8 mouse cellular contexts compared by ENCODE assay signal in the genomic region with DNA sequence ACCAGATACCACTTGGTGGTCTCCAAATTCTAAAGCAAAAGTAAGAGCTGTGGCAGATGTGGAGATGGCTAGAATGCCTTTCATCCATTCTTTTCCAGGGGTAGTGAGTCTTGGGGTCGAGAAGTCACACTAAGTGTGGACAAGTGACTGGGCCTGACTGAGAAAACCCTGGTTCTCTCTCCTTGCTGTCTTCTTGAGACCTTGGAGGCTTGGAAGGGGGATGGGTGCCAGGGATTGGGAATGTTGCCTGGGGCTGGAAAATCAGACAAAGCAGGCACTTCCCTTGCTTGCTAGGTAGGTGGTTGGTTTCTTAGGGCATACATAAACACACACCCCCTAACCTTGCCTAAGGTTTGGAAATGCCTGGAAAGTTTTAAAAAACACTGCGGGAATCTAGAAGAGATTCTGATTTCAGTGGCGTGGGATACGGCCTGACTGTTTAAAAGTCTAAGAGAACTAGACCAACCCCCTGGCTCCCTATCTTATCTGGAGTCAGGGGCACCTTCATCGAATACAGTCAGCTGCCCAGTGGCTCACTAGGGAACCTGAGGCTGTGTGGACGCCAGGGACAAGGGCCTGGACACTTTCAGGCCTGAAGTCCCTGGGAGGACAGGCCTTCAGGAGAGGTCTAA. TPM values are rescaled to one million over a fixed set of nuclear protein-coding genes. Genes with fewer than 3 reads are reported as not detected.
DNase-seq lines count a peak whose midpoint lies in the region; ATAC-seq and TF ChIP-seq lines count a peak whose summit lies in the region.

No protein-coding gene starts in this region.

- peak overlapping the region; percentile 46 for H3K4me3 ChIP-seq in lung, embryonic 14.5 days (ENCODE audit: low read depth, low read length)
- peak overlapping the region; percentile 32 for H3K4me3 ChIP-seq in forebrain, embryonic 11.5 days (ENCODE audit: low read depth, low read length)
- H3K4me3 ChIP-seq in kidney, embryonic 15.5 days (replicated peaks): peak overlapping the region; percentile 46
- H3K4me3 ChIP-seq in neural tube, embryonic 12.5 days: peak overlapping the region; percentile 36

- H3K27me3 ChIP-seq in lung, embryonic 14.5 days (ENCODE audit: insufficient read depth, low read length): no peaks in the 10 kb centered on the region
- H3K27me3 ChIP-seq in forebrain, embryonic 11.5 days (ENCODE audit: control insufficient read depth, insufficient read depth, low read length): no peaks in the 10 kb centered on the region
- no peaks in the 10 kb centered on the region for H3K27me3 ChIP-seq in kidney, embryonic 15.5 days
- H3K27me3 ChIP-seq in neural tube, embryonic 12.5 days (replicated peaks): no peaks in the 10 kb centered on the region

- H3K36me3 ChIP-seq in lung, embryonic 14.5 days (ENCODE audit: insufficient read depth): peaks cover 9% of the 10 kb centered on the region; the same call in 1 of the 2 replicates
- H3K36me3 ChIP-seq in forebrain, embryonic 11.5 days (ENCODE audit: control insufficient read depth, insufficient read depth, low read length): no peaks in the 10 kb centered on the region
- H3K36me3 ChIP-seq in kidney, embryonic 15.5 days: peaks cover 23% of the 10 kb centered on the region
- no peaks in the 10 kb centered on the region for H3K36me3 ChIP-seq in neural tube, embryonic 12.5 days

- H3K9me3 ChIP-seq in lung, embryonic 14.5 days (ENCODE audit: low read depth, low read length): no peaks in the 10 kb centered on the region
- H3K9me3 ChIP-seq in forebrain, embryonic 11.5 days (ENCODE audit: control insufficient read depth, low read length): no peaks in the 10 kb centered on the region
- H3K9me3 ChIP-seq in kidney, embryonic 15.5 days (replicated peaks): no peaks in the 10 kb centered on the region
- no peaks in the 10 kb centered on the region for H3K9me3 ChIP-seq in neural tube, embryonic 12.5 days

- no peak for TF ChIP-seq CTCF in lung, embryonic 14.5 days (IDR thresholded peaks at IDR 0.05; ENCODE audit: low read depth)

- H3K27ac ChIP-seq in lung, embryonic 14.5 days (ENCODE audit: low read depth): peak overlapping the region; percentile 92
- H3K27ac ChIP-seq in forebrain, embryonic 11.5 days (ENCODE audit: low read depth, low read length): peak overlapping the region; percentile 64
- H3K27ac ChIP-seq in kidney, embryonic 15.5 days: peak overlapping the region; percentile 89
- no peak overlapping the region for H3K27ac ChIP-seq in neural tube, embryonic 12.5 days

- 19% methylated on average over 6 of the region's 6 CpGs for WGBS in lung, embryonic 14.5 days
- WGBS in forebrain, embryonic 11.5 days: 42% methylated on average over 6 of the region's 6 CpGs
- 40% methylated on average over 6 of the region's 6 CpGs for WGBS in kidney, embryonic 15.5 days
- WGBS in neural tube, embryonic 12.5 days: 44% methylated on average over 6 of the region's 6 CpGs

- peaks cover 15% of the 10 kb centered on the region; the same call in 1 of the 2 replicates for H3K4me1 ChIP-seq in lung, embryonic 14.5 days (ENCODE audit: insufficient read depth)
- peaks cover 11% of the 10 kb centered on the region for H3K4me1 ChIP-seq in forebrain, embryonic 11.5 days (replicated peaks; ENCODE audit: control insufficient read depth, insufficient read depth, low read length)
- peaks cover 67% of the 10 kb centered on the region for H3K4me1 ChIP-seq in kidney, embryonic 15.5 days
- peaks cover 23% of the 10 kb centered on the region for H3K4me1 ChIP-seq in neural tube, embryonic 12.5 days

- peak overlapping the region; percentile 64 for H3K9ac ChIP-seq in lung, embryonic 14.5 days
- peak overlapping the region; percentile 58 for H3K9ac ChIP-seq in forebrain, embryonic 11.5 days (ENCODE audit: low read length)
- 0 out of 2 replicates have a peak overlapping the region, but pooled peaks have one; percentile 35 for H3K9ac ChIP-seq in kidney, embryonic 15.5 days
- H3K9ac ChIP-seq in neural tube, embryonic 12.5 days: peak overlapping the region; percentile 50; the same call in 1 of the 2 replicates

- H3K4me2 ChIP-seq in lung, embryonic 14.5 days: peak overlapping the region; percentile 74
- peak overlapping the region; percentile 48 for H3K4me2 ChIP-seq in forebrain, embryonic 11.5 days (ENCODE audit: low read depth, low read length, severe bottlenecking)
- H3K4me2 ChIP-seq in kidney, embryonic 15.5 days: peak overlapping the region; percentile 69
- H3K4me2 ChIP-seq in neural tube, embryonic 12.5 days (replicated peaks): peak overlapping the region; percentile 60

- no peak for ATAC-seq in lung, embryonic 14.5 days (ENCODE audit: insufficient read depth)
- ATAC-seq in forebrain, embryonic 11.5 days (replicated peaks; ENCODE audit: low FRiP score): no peak
- ATAC-seq in kidney, embryonic 15.5 days (replicated peaks; ENCODE audit: low FRiP score): no peak
- no peak for ATAC-seq in neural tube, embryonic 12.5 days (ENCODE audit: low FRiP score, low read depth)

- no peak for DNase-seq in lung, embryonic 14.5 days
- no peak for DNase-seq in lung, postnatal 25 days (ENCODE audit: low spot score)
- DNase-seq in forebrain, embryonic 11.5 days (ENCODE audit: low spot score): peak; percentile 48
- DNase-seq in urinary bladder, postnatal 4 days (ENCODE audit: low spot score in 2 of 2): no peak
- DNase-seq in B cell, adult 2 months: no peak
- no peak for DNase-seq in urinary bladder, postnatal 10 days (ENCODE audit: low spot score)

RNA-seq across cellular contexts. Expression of gene Sigmar1, which starts 3.8 kb away (rescaled TPM):
- polyA plus RNA-seq in lung, embryonic 14.5 days (2014; fragmentation: Nextera tagmentation; extraction: Ambion mirVana): 82.5 and 94.6 TPM in 2 replicates
- 75.9 and 84.1 TPM in 2 replicates for polyA plus RNA-seq in forebrain, embryonic 11.5 days (2014; fragmentation: Nextera tagmentation; extraction: Ambion mirVana)
- 79.7 and 87.4 TPM in 2 replicates for polyA plus RNA-seq in kidney, embryonic 15.5 days (2015; fragmentation: Nextera tagmentation; extraction: Ambion mirVana)
- 60.7 and 63.7 TPM in 2 replicates for polyA plus RNA-seq in neural tube, embryonic 12.5 days (2016; fragmentation: Nextera tagmentation; extraction: Ambion mirVana)

RNA-seq across cellular contexts. Expression of gene Galt, which starts 4.7 kb away (rescaled TPM):
- polyA plus RNA-seq in lung, embryonic 14.5 days (2014; fragmentation: Nextera tagmentation; extraction: Ambion mirVana): 25.6 and 26.9 TPM in 2 replicates
- 18.4 and 21.4 TPM in 2 replicates for polyA plus RNA-seq in forebrain, embryonic 11.5 days (2014; fragmentation: Nextera tagmentation; extraction: Ambion mirVana)
- 50.7 and 52.5 TPM in 2 replicates for polyA plus RNA-seq in kidney, embryonic 15.5 days (2015; fragmentation: Nextera tagmentation; extraction: Ambion mirVana)
- 25.2 and 27.3 TPM in 2 replicates for polyA plus RNA-seq in neural tube, embryonic 12.5 days (2016; fragmentation: Nextera tagmentation; extraction: Ambion mirVana)

RNA-seq across cellular contexts. Expression of gene Ccl27a, which starts 14.3 kb away (rescaled TPM):
- 28.2 and 30.0 TPM in 2 replicates for polyA plus RNA-seq in lung, embryonic 14.5 days (2014; fragmentation: Nextera tagmentation; extraction: Ambion mirVana)
- polyA plus RNA-seq in forebrain, embryonic 11.5 days (2014; fragmentation: Nextera tagmentation; extraction: Ambion mirVana): 67.6 and 74.3 TPM in 2 replicates
- 36.5 and 42.4 TPM in 2 replicates for polyA plus RNA-seq in kidney, embryonic 15.5 days (2015; fragmentation: Nextera tagmentation; extraction: Ambion mirVana)
- 133 and 136 TPM in 2 replicates for polyA plus RNA-seq in neural tube, embryonic 12.5 days (2016; fragmentation: Nextera tagmentation; extraction: Ambion mirVana)

RNA-seq across cellular contexts. Expression of gene Arid3c, which starts 28.8 kb away (rescaled TPM):
- polyA plus RNA-seq in lung, embryonic 14.5 days (2014; fragmentation: Nextera tagmentation; extraction: Ambion mirVana): not detected in 2 replicates
- polyA plus RNA-seq in forebrain, embryonic 11.5 days (2014; fragmentation: Nextera tagmentation; extraction: Ambion mirVana): 0.59 and 0.80 TPM in 2 replicates
- polyA plus RNA-seq in kidney, embryonic 15.5 days (2015; fragmentation: Nextera tagmentation; extraction: Ambion mirVana): 0.12 and 0.17 TPM in 2 replicates
- 1.4 and 1.5 TPM in 2 replicates for polyA plus RNA-seq in neural tube, embryonic 12.5 days (2016; fragmentation: Nextera tagmentation; extraction: Ambion mirVana)

RNA-seq across cellular contexts. Expression of gene Dctn3, which starts 36.8 kb away (rescaled TPM):
- 103 and 106 TPM in 2 replicates for polyA plus RNA-seq in lung, embryonic 14.5 days (2014; fragmentation: Nextera tagmentation; extraction: Ambion mirVana)
- polyA plus RNA-seq in forebrain, embryonic 11.5 days (2014; fragmentation: Nextera tagmentation; extraction: Ambion mirVana): 135 and 142 TPM in 2 replicates
- polyA plus RNA-seq in kidney, embryonic 15.5 days (2015; fragmentation: Nextera tagmentation; extraction: Ambion mirVana): 128 and 132 TPM in 2 replicates
- polyA plus RNA-seq in neural tube, embryonic 12.5 days (2016; fragmentation: Nextera tagmentation; extraction: Ambion mirVana): 225 and 233 TPM in 2 replicates
